Mouse (Mus musculus) limb, embryonic 15.5 days (tissue): ENCODE data around the gene Pnpla5. TPM values are rescaled to one million over a fixed set of nuclear protein-coding genes. Genes with fewer than 3 reads are reported as not detected.
A peak's percentile ranks its signal among the peaks of the same experiment; 100 is the strongest.
"Not testable (repeated sequence)": the region's sequence is repeated elsewhere in the genome, so short reads cannot be mapped to it uniquely, and the experiment has no call there.

Experiments
- ATAC-seq: fragments of 200-750 bp; cut with Nextera tagmentation; 2 replicates; pipeline ENCODE4 v1.8.0; 2017; ENCODE audit warnings: low read depth, moderate TSS enrichment; ENCODE audit not compliant: insufficient number of reproducible peaks, low FRiP score, low TSS enrichment
- H3K27ac ChIP-seq: fragments of 300-500 bp; sonication (generic); 2 replicates; pipeline ENCODE4 v1.5.1; 2015; ENCODE audit warnings: moderate library complexity, mild to moderate bottlenecking, inconsistent platforms
- H3K27me3 ChIP-seq: fragments of 300-500 bp; sonication (generic); 2 replicates; pipeline ENCODE4 v1.6.1; 2015; ENCODE audit warnings: inconsistent platforms
- H3K36me3 ChIP-seq: fragments of 300-500 bp; sonication (generic); 2 replicates; pipeline ENCODE4 v1.6.1; 2015; ENCODE audit warnings: inconsistent platforms
- H3K4me1 ChIP-seq: fragments of 300-500 bp; sonication (generic); 2 replicates; pipeline ENCODE4 v1.6.1; 2015; ENCODE audit warnings: inconsistent platforms
- H3K4me2 ChIP-seq: fragments of 300-500 bp; sonication (generic); 2 replicates; pipeline ENCODE4 v1.6.1; 2015; ENCODE audit warnings: mild to moderate bottlenecking, inconsistent platforms
- H3K4me3 ChIP-seq: fragments of 300-500 bp; sonication (generic); 2 replicates; pipeline ENCODE4 v1.5.1; 2015; ENCODE audit warnings: mild to moderate bottlenecking, inconsistent platforms
- H3K9ac ChIP-seq: fragments of 300-500 bp; sonication (generic); 2 replicates; pipeline ENCODE4 v1.6.1; 2015; ENCODE audit warnings: inconsistent platforms
- H3K9me3 ChIP-seq: fragments of 300-500 bp; sonication (generic); 2 replicates; pipeline ENCODE4 v1.6.1; 2016; ENCODE audit warnings: inconsistent platforms
- WGBS: fragments of 180-500 bp; shearing (Covaris S2); methylation state at CpG from one replicate; pipeline ENCODE4 v1.1.7; 2015; 5-methylcytosine and 5-hydroxymethylcytosine counted together
- polyA plus RNA-seq: library from polyadenylated mRNA; unstranded; fragments of >200 nt; fragmentation: Nextera tagmentation; extraction: Ambion mirVana; gene quantifications from 2 replicates; pipeline ENCODE4 v1.2.1, GENCODE M21; 2015

Pnpla5 gene
- polyA plus RNA-seq, 1 experiment from 2014 or later: not detected

GRCm38 (mm10) chr15:84115727-84116126 is 7.2 kb downstream of the Pnpla5 start:
- WGBS: 53% methylated on average over 5 of the region's 5 CpGs
- no peak for ATAC-seq
- Histone ChIP-seq H3K27ac (no peak overlapping the region), H3K4me1 (no peaks in the 10 kb centered on the region), H3K36me3 (no peaks in the 10 kb centered on the region), H3K9me3 (no peaks in the 10 kb centered on the region), H3K4me2 (no peak overlapping the region), H3K4me3 (no peak overlapping the region), H3K9ac (no peak overlapping the region), H3K27me3 (peaks cover 10% of the 10 kb centered on the region; the same call in 1 of the 2 replicates)

- no peak for ATAC-seq
- 70% methylated on average over 6 of the region's 6 CpGs for WGBS
These were observed 9.1 kb downstream of the Pnpla5 start for GRCm38 (mm10) chr15:84113873-84114272.

GRCm38 (mm10) chr15:84108899-84109298 is 14.1 kb downstream of the Pnpla5 start:
- H3K9ac ChIP-seq: no peak overlapping the region
- H3K4me3 ChIP-seq: no peak overlapping the region
- H3K27ac ChIP-seq: no peak overlapping the region
- H3K4me1 ChIP-seq: peaks cover 11% of the 10 kb centered on the region
- WGBS: 5% methylated on average over 13 of the region's 13 CpGs
- H3K36me3 ChIP-seq: no peaks in the 10 kb centered on the region
- H3K9me3 ChIP-seq: no peaks in the 10 kb centered on the region
- no peak overlapping the region for H3K4me2 ChIP-seq
- H3K27me3 ChIP-seq: peaks cover 50% of the 10 kb centered on the region
- ATAC-seq: no peak

More at GRCm38 (mm10) chr15:84113873-84114272, 9.1 kb downstream of the Pnpla5 start:
- Histone ChIP-seq H3K27me3 (peaks cover 10% of the 10 kb centered on the region; the same call in 1 of the 2 replicates), H3K36me3 (no peaks in the 10 kb centered on the region), H3K9me3 (no peaks in the 10 kb centered on the region), H3K4me3 (no peak overlapping the region), H3K4me1 (no peaks in the 10 kb centered on the region), H3K9ac (no peak overlapping the region), H3K4me2 (no peak overlapping the region), H3K27ac (no peak overlapping the region)

GRCm38 (mm10) chr15:84105924-84106500 is 17.0 kb downstream of the Pnpla5 start:
- Histone ChIP-seq H3K36me3 (no peaks in the 10 kb centered on the region), H3K9ac (no peak overlapping the region), H3K4me3 (peak overlapping the region; percentile 48), H3K4me1 (peaks cover 11% of the 10 kb centered on the region), H3K9me3 (no peaks in the 10 kb centered on the region), H3K4me2 (peak overlapping the region; percentile 92), H3K27me3 (peaks cover 62% of the 10 kb centered on the region), H3K27ac (no peak overlapping the region)
- no peak for ATAC-seq
- WGBS: 9% methylated on average over 12 of the region's 12 CpGs

GRCm38 (mm10) chr15:84105105-84105923 is 17.7 kb downstream of the Pnpla5 start, which contains the start of gene Sult4a1:
TSS of gene Sult4a1 (minus strand) at chr15:84105754.
- WGBS: 1% methylated on average over 76 of the region's 77 CpGs
- peaks cover 11% of the 10 kb centered on the region for H3K4me1 ChIP-seq
- no peak within 1 kb of the TSS for H3K9ac ChIP-seq
- no peaks in the 10 kb centered on the region for H3K9me3 ChIP-seq
- peak within 1 kb of the TSS; percentile 92 for H3K4me2 ChIP-seq
- no peak within 1 kb of the TSS for H3K27ac ChIP-seq
- no peak for ATAC-seq
- peaks cover 62% of the 10 kb centered on the region for H3K27me3 ChIP-seq
- peak within 1 kb of the TSS; percentile 48 for H3K4me3 ChIP-seq
- no peaks in the 10 kb centered on the region for H3K36me3 ChIP-seq

- no peak for ATAC-seq
- H3K9me3 ChIP-seq: no peaks in the 10 kb centered on the region
- no peak overlapping the region for H3K27ac ChIP-seq
- no peaks in the 10 kb centered on the region for H3K36me3 ChIP-seq
- no peak overlapping the region for H3K4me2 ChIP-seq
- peaks cover 11% of the 10 kb centered on the region for H3K4me1 ChIP-seq
- 85% methylated on average over 7 of the region's 7 CpGs for WGBS
- H3K9ac ChIP-seq: no peak overlapping the region
- peaks cover 62% of the 10 kb centered on the region for H3K27me3 ChIP-seq
- H3K4me3 ChIP-seq: peak overlapping the region; percentile 48; the same call in 1 of the 2 replicates
These were observed 18.3 kb downstream of the Pnpla5 start for GRCm38 (mm10) chr15:84104626-84105025.

- not testable (repeated sequence) for H3K36me3 ChIP-seq, H3K4me2 ChIP-seq, H3K27ac ChIP-seq, H3K27me3 ChIP-seq, H3K4me1 ChIP-seq, H3K9ac ChIP-seq, H3K4me3 ChIP-seq, ATAC-seq, H3K9me3 ChIP-seq
- 80% methylated on average over 15 of the region's 15 CpGs for WGBS
These were observed 25.4 kb downstream of the Pnpla5 start for GRCm38 (mm10) chr15:84097536-84097935.

GRCm38 (mm10) chr15:84096051-84096450 is 26.9 kb downstream of the Pnpla5 start:
- 80% methylated on average over 8 of the region's 8 CpGs for WGBS
- Histone ChIP-seq H3K9ac (no peak overlapping the region), H3K9me3 (no peaks in the 10 kb centered on the region), H3K36me3 (no peaks in the 10 kb centered on the region), H3K4me2 (no peak overlapping the region), H3K4me3 (no peak overlapping the region), H3K4me1 (no peaks in the 10 kb centered on the region), H3K27ac (no peak overlapping the region), H3K27me3 (no peaks in the 10 kb centered on the region)
- ATAC-seq: no peak

GRCm38 (mm10) chr15:84094921-84095320 is 28.1 kb downstream of the Pnpla5 start:
- no peak overlapping the region for H3K27ac ChIP-seq
- WGBS: 65% methylated on average over 7 of the region's 7 CpGs
- H3K27me3 ChIP-seq: no peaks in the 10 kb centered on the region
- no peaks in the 10 kb centered on the region for H3K36me3 ChIP-seq
- no peak for ATAC-seq
- no peak overlapping the region for H3K4me3 ChIP-seq
- no peaks in the 10 kb centered on the region for H3K9me3 ChIP-seq
- H3K9ac ChIP-seq: no peak overlapping the region
- no peaks in the 10 kb centered on the region for H3K4me1 ChIP-seq
- no peak overlapping the region for H3K4me2 ChIP-seq

- Histone ChIP-seq H3K4me2 (no peak overlapping the region), H3K36me3 (no peaks in the 10 kb centered on the region), H3K4me3 (no peak overlapping the region), H3K9me3 (no peaks in the 10 kb centered on the region), H3K27ac (no peak overlapping the region), H3K9ac (no peak overlapping the region), H3K4me1 (no peaks in the 10 kb centered on the region), H3K27me3 (no peaks in the 10 kb centered on the region)
- WGBS: 46% methylated on average over 9 of the region's 9 CpGs
- ATAC-seq: 0 out of 2 replicates have a peak, but pooled peaks have one; percentile 25
These were observed 36.2 kb downstream of the Pnpla5 start for GRCm38 (mm10) chr15:84086775-84087174.

- Histone ChIP-seq H3K4me2 (no peak overlapping the region), H3K9ac (no peak overlapping the region), H3K27me3 (no peaks in the 10 kb centered on the region), H3K27ac (no peak overlapping the region), H3K9me3 (no peaks in the 10 kb centered on the region), H3K36me3 (no peaks in the 10 kb centered on the region), H3K4me1 (no peaks in the 10 kb centered on the region), H3K4me3 (no peak overlapping the region)
- no peak for ATAC-seq
- WGBS: 26% methylated on average over 12 of the region's 12 CpGs
These were observed 36.6 kb downstream of the Pnpla5 start for GRCm38 (mm10) chr15:84086364-84086763.

GRCm38 (mm10) chr15:84080069-84080468 is 42.9 kb downstream of the Pnpla5 start:
- Histone ChIP-seq H3K4me2 (no peak overlapping the region), H3K4me1 (no peaks in the 10 kb centered on the region), H3K9ac (no peak overlapping the region), H3K9me3 (no peaks in the 10 kb centered on the region), H3K4me3 (no peak overlapping the region), H3K27ac (no peak overlapping the region), H3K27me3 (peaks cover 16% of the 10 kb centered on the region), H3K36me3 (no peaks in the 10 kb centered on the region)
- no peak for ATAC-seq
- 77% methylated on average over 7 of the region's 7 CpGs for WGBS
